Mouse (Mus musculus) myocyte (in vitro differentiated cells): ENCODE data around the gene Dennd4a. TPM values are rescaled to one million over a fixed set of nuclear protein-coding genes. Genes with fewer than 3 reads are reported as not detected.

ENCODE experiments used
- H3K27me3 ChIP-seq: one replicate; pipeline ENCODE4 v1.6.1; 2011; ENCODE audit not compliant: control insufficient read depth, insufficient read depth, insufficient read length
- H3K36me3 ChIP-seq: one replicate; pipeline ENCODE4 v1.6.1; 2011; ENCODE audit not compliant: control insufficient read depth, insufficient read depth
- H3K4me2 ChIP-seq: one replicate; pipeline ENCODE4 v1.6.1; 2011; ENCODE audit warnings: low read depth, control low read depth
- H3K4me3 ChIP-seq: one replicate; pipeline ENCODE4 v1.5.1; 2011; ENCODE audit warnings: mild to moderate bottlenecking, control low read depth, moderate library complexity
- H3K79me2 ChIP-seq: one replicate; pipeline ENCODE4 v1.6.1; 2011; ENCODE audit not compliant: control insufficient read depth, insufficient read depth
- H3ac ChIP-seq: one replicate; pipeline ENCODE4 v1.6.1; 2011; ENCODE audit not compliant: control insufficient read depth, insufficient read length
- CEBPB ChIP-seq: IDR thresholded peaks from 2 replicates; pipeline ENCODE4 v1.6.1; 2011; ENCODE audit warnings: mild to moderate bottlenecking, moderate library complexity; ENCODE audit not compliant: poor library complexity, insufficient read depth, severe bottlenecking
- E2F4 ChIP-seq: IDR thresholded peaks from one replicate; pipeline ENCODE4 v1.6.1; 2011; ENCODE audit warnings: mild to moderate bottlenecking, control low read depth, moderate library complexity; ENCODE audit not compliant: insufficient read depth
- MAX ChIP-seq: IDR thresholded peaks from one replicate; pipeline ENCODE4 v1.6.1; 2011; ENCODE audit warnings: low read depth, mild to moderate bottlenecking, control low read depth
- MYOD1 ChIP-seq, 3 experiments: IDR thresholded peaks; one replicate each; pipeline ENCODE4 v1.6.1; 2011; ENCODE audit warnings: control low read depth in 2 of 3, low read depth in 2 of 3, mild to moderate bottlenecking in 2 of 3, moderate library complexity in 1 of 3; ENCODE audit not compliant: insufficient read length in 2 of 3, control insufficient read depth in 1 of 3
- MYOG ChIP-seq, 3 experiments: IDR thresholded peaks; one replicate each; pipeline ENCODE4 v1.6.1; 2011; ENCODE audit warnings: control low read depth in 2 of 3, low read depth in 2 of 3, mild to moderate bottlenecking in 2 of 3; ENCODE audit not compliant: insufficient read length in 2 of 3, control insufficient read depth in 1 of 3, insufficient read depth in 1 of 3
- POLR2A ChIP-seq: IDR thresholded peaks from one replicate; pipeline ENCODE4 v1.6.1; 2011; ENCODE audit warnings: low read depth, mild to moderate bottlenecking, control low read depth, moderate library complexity; ENCODE audit not compliant: insufficient read length
- POLR2AphosphoS2 ChIP-seq: IDR thresholded peaks from one replicate; pipeline ENCODE4 v1.6.1; 2011; ENCODE audit warnings: low read depth, control low read depth; ENCODE audit not compliant: insufficient read length
- REST ChIP-seq: IDR thresholded peaks from one replicate; pipeline ENCODE4 v1.6.1; 2011; ENCODE audit warnings: mild to moderate bottlenecking, control low read depth, moderate library complexity; ENCODE audit not compliant: insufficient read depth, insufficient read length
- SRF ChIP-seq: IDR thresholded peaks from one replicate; pipeline ENCODE4 v1.6.1; 2011; ENCODE audit warnings: low read depth; ENCODE audit not compliant: control insufficient read depth, insufficient read length
- TCF12 ChIP-seq: IDR thresholded peaks from one replicate; pipeline ENCODE4 v1.6.1; 2011; ENCODE audit warnings: mild to moderate bottlenecking, control low read depth; ENCODE audit not compliant: poor library complexity, insufficient read depth, severe bottlenecking
- TCF3 ChIP-seq: IDR thresholded peaks from one replicate; pipeline ENCODE4 v1.6.1; 2011; ENCODE audit warnings: low read depth, control low read depth; ENCODE audit not compliant: insufficient read length
- USF1 ChIP-seq: IDR thresholded peaks from one replicate; pipeline ENCODE4 v1.6.1; 2011; ENCODE audit warnings: low read depth, mild to moderate bottlenecking, control low read depth, moderate library complexity
- polyA plus RNA-seq: library from polyadenylated mRNA; unstranded; fragments of >200 nt; fragmentation: generic; extraction: Trizol; gene quantifications from one replicate; pipeline ENCODE4 v1.2.1, GENCODE M21; 2012; ENCODE audit warnings: missing spikeins

The Dennd4a gene
- polyA plus RNA-seq: 5.0 TPM

DNA sequence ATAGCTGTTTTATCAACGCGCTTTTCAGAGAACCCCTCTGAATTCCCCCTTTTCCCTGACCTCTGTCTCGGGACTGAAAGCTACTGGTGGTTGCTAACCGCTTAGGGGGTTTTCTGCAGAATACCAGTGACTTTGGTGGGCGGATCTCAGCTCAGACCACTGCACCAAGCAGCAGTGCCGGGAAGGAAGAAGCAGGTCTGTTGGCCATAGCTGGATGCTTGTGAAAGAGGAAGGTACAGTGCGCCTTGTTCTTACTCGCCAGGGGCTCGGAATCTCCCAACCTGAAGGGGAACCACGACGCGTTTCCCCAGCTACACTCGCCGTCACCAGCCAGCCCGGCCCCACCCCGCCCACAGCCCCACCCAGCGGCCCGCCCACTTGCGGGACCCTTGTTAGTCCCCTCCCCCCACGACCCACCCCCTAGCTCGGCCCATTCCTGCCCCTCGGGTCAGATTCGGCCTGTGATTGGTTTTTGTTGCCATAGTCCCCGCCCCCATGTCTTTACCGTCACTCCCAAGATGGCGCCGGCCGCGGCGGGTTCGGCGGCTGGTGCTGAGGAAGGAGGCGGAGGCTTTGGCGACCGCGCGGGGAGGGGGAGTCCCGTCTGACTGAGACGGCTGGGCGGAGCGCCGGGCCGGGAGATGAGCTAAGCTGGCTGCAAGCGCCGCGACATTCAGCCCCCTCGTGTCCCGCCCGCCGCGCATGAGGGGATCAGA, at the start of gene Dennd4a:
Gene Dennd4a, plus strand, starts transcription at position 519 of the 716 bp plus-strand sequence.
- H3K79me2 ChIP-seq: peaks cover 32% of the 10 kb centered on the region
- H3K4me3 ChIP-seq: peak within 1 kb of the TSS; percentile 64

GRCm38 (mm10) chr9:64764824-64765223, 46.3 kb upstream of the Dennd4a start:
- no peaks in the 10 kb centered on the region for H3K36me3 ChIP-seq
- H3K4me3 ChIP-seq: no peak overlapping the region
- no peaks in the 10 kb centered on the region for H3K27me3 ChIP-seq
- no peak overlapping the region for H3K4me2 ChIP-seq
- TF ChIP-seq SRF (no peak), POLR2A (no peak), CEBPB (no peak), REST (no peak), POLR2AphosphoS2 (no peak), E2F4 (no peak), USF1 (no peak), TCF12 (no peak), MAX (no peak), TCF3 (no peak), MYOD1 (IDR thresholded peaks at IDR 0.05; ENCODE audit: control insufficient read depth in 1 of 3, insufficient read length in 2 of 3, low read depth in 2 of 3) (no peak), MYOG (IDR thresholded peaks at IDR 0.05; ENCODE audit: control insufficient read depth in 1 of 3, insufficient read depth in 1 of 3, insufficient read length in 2 of 3, low read depth in 2 of 3) (no peak)
- no peaks in the 10 kb centered on the region for H3K79me2 ChIP-seq
- no peak overlapping the region for H3ac ChIP-seq

More for the DNA sequence above, at the start of gene Dennd4a:
- H3K4me2 ChIP-seq: peak within 1 kb of the TSS; percentile 98
- no peak for TF ChIP-seq MYOD1 (IDR thresholded peaks at IDR 0.05; ENCODE audit: control insufficient read depth in 1 of 3, insufficient read length in 2 of 3, low read depth in 2 of 3)
- peak; percentile 54; the same call in 1 of the 2 replicates for TF ChIP-seq CEBPB
- TF ChIP-seq REST: no peak
- peak; percentile 88 for TF ChIP-seq POLR2A
- no peak for TF ChIP-seq MAX
- no peak for TF ChIP-seq MYOG (IDR thresholded peaks at IDR 0.05; ENCODE audit: control insufficient read depth in 1 of 3, insufficient read depth in 1 of 3, insufficient read length in 2 of 3, low read depth in 2 of 3)
- TF ChIP-seq POLR2AphosphoS2: peak; percentile 84
- TF ChIP-seq SRF: no peak
- TF ChIP-seq TCF3: no peak
- TF ChIP-seq USF1: no peak
- TF ChIP-seq TCF12: no peak
- no peaks in the 10 kb centered on the region for H3K36me3 ChIP-seq
- H3ac ChIP-seq: peak within 1 kb of the TSS; percentile 81
- H3K27me3 ChIP-seq: no peaks in the 10 kb centered on the region

DNA sequence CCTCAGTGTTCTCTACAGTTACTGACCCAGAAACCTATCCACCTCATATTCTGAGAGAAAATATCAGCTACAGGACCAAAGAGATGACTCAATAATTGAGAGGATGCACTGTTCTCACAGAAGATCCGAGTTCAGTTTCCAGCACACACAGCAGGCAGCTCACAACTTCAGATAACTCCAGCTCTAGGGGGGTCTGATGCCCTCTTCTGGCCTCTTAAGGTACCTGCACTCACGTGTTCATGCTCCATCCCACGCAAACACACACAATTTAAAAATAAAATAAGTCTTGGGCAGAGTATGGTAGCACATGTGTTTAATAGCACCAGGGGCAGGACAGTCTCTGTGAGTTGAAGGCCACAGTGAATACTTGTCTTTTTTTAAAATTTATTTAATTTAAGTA, 45.0 kb upstream of the Dennd4a start:
- TF ChIP-seq POLR2A (no peak), MYOG (IDR thresholded peaks at IDR 0.05; ENCODE audit: control insufficient read depth in 1 of 3, insufficient read depth in 1 of 3, insufficient read length in 2 of 3, low read depth in 2 of 3) (no peak), E2F4 (no peak), POLR2AphosphoS2 (no peak), SRF (no peak), TCF12 (no peak), MAX (no peak), CEBPB (no peak), USF1 (no peak), MYOD1 (IDR thresholded peaks at IDR 0.05; ENCODE audit: control insufficient read depth in 1 of 3, insufficient read length in 2 of 3, low read depth in 2 of 3) (no peak), TCF3 (no peak), REST (no peak)
- Histone ChIP-seq H3K4me3 (no peak overlapping the region), H3K4me2 (no peak overlapping the region), H3K27me3 (peaks cover 2% of the 10 kb centered on the region), H3K79me2 (no peaks in the 10 kb centered on the region), H3ac (no peak overlapping the region), H3K36me3 (no peaks in the 10 kb centered on the region)

- no peaks in the 10 kb centered on the region for H3K79me2 ChIP-seq
- no peak overlapping the region for H3K4me2 ChIP-seq
- no peak for TF ChIP-seq CEBPB
- TF ChIP-seq POLR2A: no peak
- no peak for TF ChIP-seq E2F4
- no peak for TF ChIP-seq TCF3
- TF ChIP-seq POLR2AphosphoS2: no peak
- TF ChIP-seq MAX: no peak
- TF ChIP-seq MYOD1 (IDR thresholded peaks at IDR 0.05; ENCODE audit: control insufficient read depth in 1 of 3, insufficient read length in 2 of 3, low read depth in 2 of 3): no peak
- TF ChIP-seq MYOG (IDR thresholded peaks at IDR 0.05; ENCODE audit: control insufficient read depth in 1 of 3, insufficient read depth in 1 of 3, insufficient read length in 2 of 3, low read depth in 2 of 3): no peak
- no peak for TF ChIP-seq TCF12
- no peak for TF ChIP-seq SRF
- no peak for TF ChIP-seq USF1
- no peak for TF ChIP-seq REST
- H3ac ChIP-seq: no peak overlapping the region
- H3K36me3 ChIP-seq: no peaks in the 10 kb centered on the region
- peaks cover 18% of the 10 kb centered on the region for H3K27me3 ChIP-seq
- H3K4me3 ChIP-seq: no peak overlapping the region
Measured at GRCm38 (mm10) chr9:64767796-64768195, 43.3 kb upstream of the Dennd4a start.
